ENCODE assay signal across 29 mouse cellular contexts in the genomic region with DNA sequence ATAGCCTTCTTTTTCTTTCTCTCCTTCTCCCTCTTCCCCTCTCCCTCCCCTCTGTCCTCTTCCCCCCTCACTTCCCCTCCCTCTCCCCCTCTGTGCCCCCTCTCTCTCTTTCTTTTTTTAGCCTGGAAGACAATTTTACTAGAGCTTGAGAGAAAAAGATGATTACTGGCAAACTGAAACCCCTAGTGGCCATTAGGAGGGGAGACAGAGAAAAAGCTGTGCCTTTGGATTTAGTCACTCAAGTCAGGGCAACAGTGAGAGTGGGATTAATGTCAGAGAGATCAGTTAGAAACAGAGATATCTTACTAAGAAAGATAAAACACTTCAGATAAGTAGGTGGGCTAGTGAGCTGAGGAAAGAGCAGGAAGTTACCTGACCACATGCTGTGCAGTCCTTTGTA. TPM values are rescaled to one million over a fixed set of nuclear protein-coding genes. Genes with fewer than 3 reads are reported as not detected.
DNase-seq lines count a peak whose midpoint lies in the region; ATAC-seq and TF ChIP-seq lines count a peak whose summit lies in the region.
"Had no signal": no experiment of that assay in that cellular context is flagged by ENCODE, and none has a peak within 500 bp of the region (broad histone marks: within the 10 kb centered on the region; RNA-seq: fewer than 3 reads in every experiment).

No protein-coding gene starts in this region.

- DNase-seq in forebrain, postnatal 0 days, result no peak
- no peak for DNase-seq in forebrain, embryonic 10.5 days (ENCODE audit: extremely low spot score, low spot score)
- DNase-seq in lung, embryonic 14.5 days, result no peak
- DNase-seq in lung, adult 18-20 months, result no peak
- DNase-seq in CH12.LX (ENCODE audit: extremely low read depth), result peak; percentile 5
- no peak for DNase-seq in midbrain, postnatal 0 days (ENCODE audit: low spot score)
- no peak for DNase-seq in cerebellum, adult 2 months
- DNase-seq: adrenal gland, postnatal 25 days; cerebellum, adult 18-20 months; cerebellum, postnatal 14 days; heart, postnatal 10 days; kidney, adult 18-20 months; kidney, postnatal 10 days; layer of hippocampus, adult 9-11 months; lung, postnatal 4 days; right cerebral cortex, adult 18-20 months; thymus, adult 2 months; thymus, postnatal 36 days had no signal

- no peak for ATAC-seq in forebrain, postnatal 0 days
- ATAC-seq in lung, embryonic 14.5 days (ENCODE audit: insufficient read depth), result no peak
- no peak for ATAC-seq in midbrain, postnatal 0 days (ENCODE audit: low FRiP score)
- ATAC-seq: forebrain, embryonic 16.5 days; lung, postnatal 0 days had no signal

- dilution Hi-C loops in CH12.LX (cut with MboI; ENCODE audit: extremely low pct_ligation_motif_present, extremely low pct_unique_long_range_greater_than_20kb, low sequenced_read_pairs), result no loop called here

- no peak; the same call in 1 of the 2 replicates for TF ChIP-seq RAD21 in CH12.LX (IDR thresholded peaks at IDR 0.05; ENCODE audit: low read depth, low read length)

- H3K9ac ChIP-seq in forebrain, postnatal 0 days, result no peak overlapping the region
- H3K9ac ChIP-seq in lung, embryonic 14.5 days, result no peak overlapping the region
- H3K9ac ChIP-seq in CH12.LX (ENCODE audit: insufficient read depth, low read depth), result no peak overlapping the region
- no peak overlapping the region for H3K9ac ChIP-seq in midbrain, postnatal 0 days (replicated peaks; ENCODE audit: low read length, poor library complexity, severe bottlenecking)
- H3K9ac ChIP-seq: embryonic facial prominence, embryonic 13.5 days; heart, embryonic 13.5 days; hindbrain, embryonic 15.5 days; limb, embryonic 13.5 days had no signal

- no peaks in the 10 kb centered on the region for H3K27me3 ChIP-seq in forebrain, postnatal 0 days (ENCODE audit: insufficient read depth, low read length)
- H3K27me3 ChIP-seq in forebrain, embryonic 10.5 days (ENCODE audit: poor library complexity, severe bottlenecking), result no peaks in the 10 kb centered on the region
- no peaks in the 10 kb centered on the region for H3K27me3 ChIP-seq in lung, embryonic 14.5 days (ENCODE audit: insufficient read depth, low read length)
- no peaks in the 10 kb centered on the region for H3K27me3 ChIP-seq in CH12.LX (replicated peaks)
- H3K27me3 ChIP-seq in midbrain, postnatal 0 days (ENCODE audit: insufficient read depth, low read length), result no peaks in the 10 kb centered on the region
- no peaks in the 10 kb centered on the region for H3K27me3 ChIP-seq in cerebellum, adult 2 months (ENCODE audit: control insufficient read depth, insufficient read depth, low read length)
- H3K27me3 ChIP-seq: embryonic facial prominence, embryonic 13.5 days; heart, embryonic 13.5 days; hindbrain, embryonic 15.5 days; limb, embryonic 13.5 days; megakaryocyte, embryonic 14.5 days had no signal

- TF ChIP-seq CTCF in forebrain, postnatal 0 days (IDR thresholded peaks at IDR 0.05; ENCODE audit: low read depth), result peak; percentile 42; the same call in 1 of the 2 replicates
- 0 out of 2 replicates have a peak, but pooled peaks have one; percentile 3 for TF ChIP-seq CTCF in lung, embryonic 14.5 days (IDR thresholded peaks at IDR 0.05; ENCODE audit: low read depth)
- peak; percentile 19 to 30; a peak in 2 of 4 replicates for TF ChIP-seq CTCF in CH12.LX (conservative IDR thresholded peaks at IDR 0.05 in 1 of 2, IDR thresholded peaks at IDR 0.05 in 1 of 2; ENCODE audit: low read depth in 2 of 2, low read length in 2 of 2)
- TF ChIP-seq CTCF in midbrain, postnatal 0 days (IDR thresholded peaks at IDR 0.05), result peak; percentile 57
- TF ChIP-seq CTCF in cerebellum, adult 2 months (IDR thresholded peaks at IDR 0.05; ENCODE audit: borderline replicate concordance, insufficient read depth, low read depth, low read length), result no peak

- no peaks in the 10 kb centered on the region for H3K36me3 ChIP-seq in forebrain, postnatal 0 days (ENCODE audit: insufficient read depth)
- H3K36me3 ChIP-seq in forebrain, embryonic 10.5 days (replicated peaks), result no peaks in the 10 kb centered on the region
- no peaks in the 10 kb centered on the region for H3K36me3 ChIP-seq in lung, embryonic 14.5 days (ENCODE audit: insufficient read depth)
- no peaks in the 10 kb centered on the region for H3K36me3 ChIP-seq in CH12.LX (replicated peaks in 1 of 2; ENCODE audit: control insufficient read depth in 1 of 2, insufficient read depth in 1 of 2, low read length in 1 of 2)
- no peaks in the 10 kb centered on the region for H3K36me3 ChIP-seq in midbrain, postnatal 0 days (ENCODE audit: insufficient read depth, low read length)
- H3K36me3 ChIP-seq: embryonic facial prominence, embryonic 13.5 days; heart, embryonic 13.5 days; hindbrain, embryonic 15.5 days; limb, embryonic 13.5 days had no signal

- TF ChIP-seq POLR2A in CH12.LX (IDR thresholded peaks at IDR 0.05; ENCODE audit: low read depth, low read length), result no peak
- TF ChIP-seq POLR2A in cerebellum, adult 2 months (IDR thresholded peaks at IDR 0.05; ENCODE audit: borderline replicate concordance, insufficient read depth, low read length), result no peak

- H3K4me1 ChIP-seq in forebrain, postnatal 0 days (ENCODE audit: insufficient read depth), result no peaks in the 10 kb centered on the region
- H3K4me1 ChIP-seq in forebrain, embryonic 10.5 days, result no peaks in the 10 kb centered on the region
- H3K4me1 ChIP-seq in lung, embryonic 14.5 days (ENCODE audit: insufficient read depth), result no peaks in the 10 kb centered on the region
- H3K4me1 ChIP-seq in CH12.LX (ENCODE audit: control insufficient read depth in 1 of 2, insufficient read depth in 2 of 2), result peaks cover 0 to 15% of the 10 kb centered on the region in 2 experiments; a peak in 2 of 4 replicates
- no peaks in the 10 kb centered on the region for H3K4me1 ChIP-seq in midbrain, postnatal 0 days (ENCODE audit: insufficient read depth, low read length)
- no peaks in the 10 kb centered on the region for H3K4me1 ChIP-seq in cerebellum, adult 2 months (ENCODE audit: control insufficient read depth, insufficient read depth, low read length)
- H3K4me1 ChIP-seq: embryonic facial prominence, embryonic 13.5 days; heart, embryonic 13.5 days; hindbrain, embryonic 15.5 days; limb, embryonic 13.5 days; megakaryocyte, embryonic 14.5 days had no signal

- in situ Hi-C loops in CH12.LX (cut with MboI; ENCODE audit: low pct_ligation_motif_present, low pct_unique_long_range_greater_than_20kb, low sequenced_read_pairs), result no loop called here

- no peaks in the 10 kb centered on the region for H3K9me3 ChIP-seq in forebrain, postnatal 0 days (ENCODE audit: low read length)
- no peaks in the 10 kb centered on the region for H3K9me3 ChIP-seq in forebrain, embryonic 10.5 days
- no peaks in the 10 kb centered on the region for H3K9me3 ChIP-seq in lung, embryonic 14.5 days (ENCODE audit: low read depth, low read length)
- no peaks in the 10 kb centered on the region for H3K9me3 ChIP-seq in CH12.LX (replicated peaks; ENCODE audit: low read length)
- no peaks in the 10 kb centered on the region for H3K9me3 ChIP-seq in midbrain, postnatal 0 days (ENCODE audit: low read length)
- H3K9me3 ChIP-seq: embryonic facial prominence, embryonic 13.5 days; heart, embryonic 13.5 days; hindbrain, embryonic 15.5 days; limb, embryonic 13.5 days; megakaryocyte, embryonic 14.5 days had no signal

- no peak overlapping the region for H3K4me2 ChIP-seq in forebrain, postnatal 0 days (ENCODE audit: low read depth)
- no peak overlapping the region for H3K4me2 ChIP-seq in lung, embryonic 14.5 days
- no peak overlapping the region for H3K4me2 ChIP-seq in CH12.LX (ENCODE audit: insufficient read depth, low read depth, poor library complexity, severe bottlenecking)
- H3K4me2 ChIP-seq in midbrain, postnatal 0 days (ENCODE audit: low read depth, low read length, poor library complexity, severe bottlenecking), result no peak overlapping the region
- H3K4me2 ChIP-seq: embryonic facial prominence, embryonic 13.5 days; heart, embryonic 13.5 days; hindbrain, embryonic 15.5 days; limb, embryonic 13.5 days; liver, embryonic 11.5 days had no signal

- TF ChIP-seq EP300 in CH12.LX (IDR thresholded peaks at IDR 0.05; ENCODE audit: low read length), result no peak

- no peak overlapping the region for H3K4me3 ChIP-seq in forebrain, postnatal 0 days (ENCODE audit: low read depth, low read length)
- no peak overlapping the region for H3K4me3 ChIP-seq in forebrain, embryonic 10.5 days
- no peak overlapping the region for H3K4me3 ChIP-seq in lung, embryonic 14.5 days (ENCODE audit: low read depth, low read length)
- H3K4me3 ChIP-seq in CH12.LX (replicated peaks in 1 of 3; ENCODE audit: low read depth in 2 of 3, low read length in 2 of 3, poor library complexity in 1 of 3), result no peak overlapping the region
- H3K4me3 ChIP-seq in midbrain, postnatal 0 days (ENCODE audit: low read depth, low read length), result no peak overlapping the region
- H3K4me3 ChIP-seq in cerebellum, adult 2 months (replicated peaks; ENCODE audit: insufficient read depth, low read depth, low read length), result no peak overlapping the region
- H3K4me3 ChIP-seq: embryonic facial prominence, embryonic 13.5 days; heart, embryonic 13.5 days; hindbrain, embryonic 15.5 days; limb, embryonic 13.5 days; megakaryocyte, embryonic 14.5 days had no signal

- H3K79me2 ChIP-seq in CH12.LX (replicated peaks; ENCODE audit: control insufficient read depth, extremely low read depth, insufficient read depth, poor library complexity, severe bottlenecking), result no peaks in the 10 kb centered on the region

- H3K27ac ChIP-seq in forebrain, postnatal 0 days (ENCODE audit: low read depth, low read length), result no peak overlapping the region
- no peak overlapping the region; the same call in 1 of the 2 replicates for H3K27ac ChIP-seq in forebrain, embryonic 10.5 days
- no peak overlapping the region for H3K27ac ChIP-seq in lung, embryonic 14.5 days (ENCODE audit: low read depth)
- H3K27ac ChIP-seq in CH12.LX (ENCODE audit: insufficient read depth, low read depth), result no peak overlapping the region
- H3K27ac ChIP-seq in midbrain, postnatal 0 days (ENCODE audit: low read depth, low read length), result no peak overlapping the region
- H3K27ac ChIP-seq in cerebellum, adult 2 months (ENCODE audit: insufficient read depth, low read length), result no peak overlapping the region
- H3K27ac ChIP-seq: embryonic facial prominence, embryonic 13.5 days; heart, embryonic 13.5 days; hindbrain, embryonic 15.5 days; limb, embryonic 13.5 days had no signal

TF ChIP-seq in CH12.LX, 34 proteins besides CTCF, POLR2A, EP300 and RAD21 (continues in another document):
- TF ChIP-seq SIN3A (IDR thresholded peaks at IDR 0.05; ENCODE audit: low read length), result no peak

RNA-seq across cellular contexts. Expression of gene Pex5l, which starts 20.8 kb away (rescaled TPM):
- 23.9 and 32.7 TPM in 2 replicates for total RNA-seq in forebrain, postnatal 0 days (2014; rRNA removed)
- polyA plus RNA-seq in forebrain, postnatal 0 days (2015; fragmentation: Nextera tagmentation; extraction: Ambion mirVana), result 2.6 and 3.3 TPM in 2 replicates
- polyA plus RNA-seq in forebrain, embryonic 10.5 days (2016; fragmentation: Nextera tagmentation; extraction: Ambion mirVana), result 0.78 and 0.81 TPM in 2 replicates
- 0.16 and 0.42 TPM in 2 replicates for polyA plus RNA-seq in lung, embryonic 14.5 days (2014; fragmentation: Nextera tagmentation; extraction: Ambion mirVana)
- total RNA-seq in CH12.LX (2012; rRNA removed) (0.04 and 0.08 TPM in 2 replicates), CH12.LX (2014; rRNA removed) (0.44 and 0.69 TPM in 2 replicates)
- polyA plus RNA-seq in CH12.LX (2012; ENCODE audit: insufficient read length, low read depth), result 0.35 and 0.44 TPM in 2 replicates
- total RNA-seq in midbrain, postnatal 0 days (2014; rRNA removed), result 21.6 and 30.5 TPM in 2 replicates
- 3.7 and 4.3 TPM in 2 replicates for polyA plus RNA-seq in midbrain, postnatal 0 days (2015; fragmentation: Nextera tagmentation; extraction: Ambion mirVana)
- 92.5 and 121 TPM in 2 replicates for polyA plus RNA-seq in cerebellum, adult 2 months (2012; rRNA removed)
- total RNA-seq: hematopoietic stem cell, adult 5-6 weeks; monocyte, adult 5-6 weeks had no signal
- polyA plus RNA-seq: heart, embryonic 13.5 days; liver, embryonic 16.5 days had no signal

Comparison
In these comparisons a context has a peak if more than half of its experiments do, and no peak if none do; other contexts are left out.
1. RNA of gene Pex5l, which starts 20.8 kb away (polyA plus RNA-seq): 92.5 to 121 TPM in cerebellum, adult 2 months; 3.7 to 4.3 TPM in midbrain, postnatal 0 days, 2.6 to 3.3 TPM in forebrain, postnatal 0 days, 0.78 to 0.81 TPM in forebrain, embryonic 10.5 days, 0.35 to 0.44 TPM in CH12.LX and 0.16 to 0.42 TPM in lung, embryonic 14.5 days; every median in the first group is over 10 times any median in the second.